Mouse (Mus musculus): ENCODE measurements around the gene Wdr45b.
"Not testable (repeated sequence)": the region's sequence is repeated elsewhere in the genome, so short reads cannot be mapped to it uniquely, and the experiment has no call there.

The Wdr45b gene

DNA sequence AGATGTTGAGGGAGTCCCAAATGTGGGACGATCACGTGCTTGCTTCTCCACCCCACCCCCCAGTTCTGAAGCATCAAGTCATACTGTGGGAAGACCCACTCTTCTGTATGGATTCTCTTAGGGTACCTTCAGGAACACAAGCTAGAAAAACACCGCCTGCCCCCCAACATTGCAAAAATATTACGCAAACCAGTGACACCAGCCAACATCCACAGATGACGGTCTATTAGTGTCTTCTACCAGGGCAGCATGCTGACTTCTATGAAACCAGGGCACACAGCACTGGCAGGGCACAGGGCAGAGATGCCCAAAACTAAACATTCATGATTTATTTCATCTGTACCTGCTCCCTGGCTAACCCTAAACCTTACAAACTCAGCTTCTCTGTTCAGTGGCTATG lies 27.6 kb downstream of the Wdr45b start:
- DNase-seq, result no peak

DNA sequence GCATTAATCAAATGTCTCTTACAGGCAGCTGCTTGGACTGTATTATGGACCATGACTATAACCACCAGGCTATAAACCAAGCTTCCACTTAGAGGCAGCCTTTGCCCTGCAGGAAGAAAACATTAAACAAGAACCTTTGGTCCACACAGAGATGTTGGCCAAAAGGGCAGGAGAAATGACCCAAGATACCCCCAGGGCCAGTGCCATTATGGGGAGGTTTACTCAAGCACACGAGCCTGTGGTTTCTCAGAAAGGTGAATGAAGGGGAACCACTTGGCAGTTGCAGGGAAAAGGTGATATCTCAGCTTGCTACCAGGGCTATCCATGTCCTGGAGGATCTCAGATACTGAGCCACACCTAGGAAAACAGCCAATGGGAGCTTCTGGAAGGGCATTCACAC lies 28.2 kb downstream of the Wdr45b start:
- no peak for DNase-seq

DNA sequence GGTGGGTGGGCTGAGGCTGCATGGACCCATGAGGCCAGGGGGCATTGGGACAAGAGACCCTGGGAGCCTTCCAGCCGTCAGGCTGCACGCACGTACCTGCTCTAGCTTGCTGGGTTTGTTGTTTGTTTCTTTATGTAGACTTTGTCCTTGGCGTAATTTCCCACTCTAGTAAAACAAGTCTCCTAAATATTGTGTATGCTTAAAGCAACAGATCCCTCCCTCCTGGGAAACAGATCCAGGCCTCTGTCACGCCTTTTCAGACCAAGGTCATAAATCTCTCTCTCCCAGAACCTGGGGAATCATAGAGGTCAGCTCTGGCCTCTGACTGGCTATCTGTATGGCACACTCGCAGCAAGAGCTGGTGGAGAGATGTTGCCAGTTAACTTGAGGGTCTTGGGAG lies 46.5 kb downstream of the Wdr45b start:
- DNase-seq, result not testable (repeated sequence)

DNA sequence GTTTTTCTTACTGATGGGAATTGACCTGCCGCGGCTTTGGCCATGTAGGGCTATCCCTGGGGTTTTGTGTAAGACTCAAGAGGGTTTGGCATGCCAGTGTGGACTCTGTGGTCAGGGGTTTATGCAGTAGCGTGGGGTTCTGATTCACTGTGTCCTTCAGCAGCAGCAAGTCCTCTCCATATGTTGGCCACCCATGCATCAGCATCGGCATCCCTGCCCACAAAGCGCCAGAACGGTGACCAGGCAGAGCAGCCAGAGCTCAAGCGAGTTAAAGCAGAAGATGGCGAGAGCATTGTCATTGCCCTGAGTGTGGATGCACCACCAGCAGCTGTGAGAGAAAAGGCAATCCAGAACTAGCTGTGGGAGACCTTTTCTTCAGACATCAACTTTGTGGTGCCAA lies 47.6 kb downstream of the Wdr45b start:
- no peak for DNase-seq

DNA sequence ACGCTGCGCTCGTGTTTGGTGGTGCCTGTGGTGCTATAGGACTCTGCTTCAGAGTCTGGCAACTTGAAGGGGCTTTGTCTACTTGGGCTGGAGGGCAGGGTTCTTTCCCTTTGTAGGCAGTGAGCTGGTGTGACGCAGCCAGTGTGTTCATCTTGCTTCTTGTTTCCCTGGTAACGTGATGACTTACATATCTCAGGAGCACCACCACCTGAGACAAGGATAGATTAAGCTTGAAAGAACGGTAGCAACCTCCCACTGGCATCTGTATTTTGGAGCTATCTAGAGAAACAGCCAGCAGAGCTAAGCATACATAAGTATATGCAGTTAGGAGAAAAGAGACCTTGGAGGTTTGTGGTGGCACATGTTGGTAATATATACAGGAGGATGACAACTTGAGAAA lies 48.9 kb downstream of the Wdr45b start:
- no peak for DNase-seq

DNA sequence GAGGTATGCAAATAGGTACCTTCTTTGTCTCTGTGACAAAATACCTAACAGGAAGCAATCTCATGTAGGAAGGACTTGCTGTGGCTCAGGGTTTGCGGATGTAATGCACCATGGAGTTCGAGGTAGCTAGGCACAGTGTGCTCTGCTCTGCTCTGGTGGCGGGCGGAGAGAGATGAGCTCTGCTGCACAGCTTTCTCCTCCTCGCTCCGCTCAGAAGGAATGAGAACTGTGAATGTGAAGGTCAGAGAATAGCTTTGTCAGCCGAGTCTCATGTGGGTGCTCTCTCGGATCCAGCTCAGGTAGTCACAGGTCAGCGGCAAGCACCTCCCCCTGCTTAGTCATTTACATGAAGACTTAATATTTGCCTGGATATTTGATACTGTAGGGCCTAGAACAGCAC lies 54.0 kb downstream of the Wdr45b start:
- no peak for DNase-seq

DNA sequence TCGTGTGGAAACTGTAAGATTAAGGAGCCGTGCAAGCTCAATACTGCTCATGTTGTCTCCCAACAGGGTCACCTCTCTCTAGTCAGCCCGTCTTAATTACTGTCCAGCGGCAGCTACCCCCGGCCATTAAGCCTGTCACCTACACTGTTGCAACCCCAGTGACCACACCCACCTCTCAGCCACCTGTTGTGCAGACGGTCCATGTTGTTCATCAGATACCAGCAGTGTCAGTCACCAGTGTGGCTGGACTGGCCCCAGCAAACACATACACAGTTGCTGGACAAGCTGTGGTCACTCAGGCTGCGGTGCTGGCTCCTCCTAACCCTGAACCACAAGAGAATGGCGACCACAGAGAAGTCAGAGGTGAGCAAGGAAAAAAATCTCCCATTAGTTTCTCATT lies 55.8 kb downstream of the Wdr45b start:
- DNase-seq, result no peak

DNA sequence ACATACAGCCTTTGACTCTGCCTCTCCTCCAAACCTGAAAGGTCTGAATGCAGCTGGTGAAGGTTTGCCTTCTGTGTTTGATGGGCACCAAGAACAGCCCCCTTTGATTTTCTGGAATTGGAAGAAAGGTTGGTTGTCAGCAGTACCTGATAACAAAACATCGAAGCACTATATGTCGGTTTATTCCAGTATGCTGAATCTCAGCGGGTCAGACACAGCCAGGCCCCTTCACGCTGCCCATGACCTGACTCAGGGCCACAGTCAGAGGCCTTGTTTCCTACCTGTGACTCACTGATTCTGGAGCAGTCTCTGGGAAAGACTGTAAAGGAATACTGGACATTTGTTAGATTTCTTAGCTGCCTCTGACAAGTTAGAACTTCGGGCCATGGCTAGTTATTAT lies 59.5 kb downstream of the Wdr45b start:
- no peak for DNase-seq

DNA sequence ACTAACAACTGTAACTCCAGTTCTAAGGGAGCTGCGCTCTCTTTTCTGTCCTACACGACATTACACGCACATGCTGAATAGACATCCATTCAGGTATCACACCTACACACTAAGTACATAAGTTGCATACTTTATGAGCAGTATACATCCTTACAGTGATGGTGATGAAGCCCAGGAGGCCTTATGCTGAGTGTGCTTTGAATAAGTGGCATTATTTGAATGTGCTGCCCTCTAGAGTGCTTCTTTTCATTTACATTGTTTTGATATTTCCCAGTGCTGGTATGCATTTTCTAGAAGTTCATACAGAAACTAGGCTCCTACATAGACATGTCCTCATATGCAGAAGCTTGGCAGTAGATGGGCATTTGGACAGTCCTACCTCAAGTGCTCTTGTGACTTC lies 64.4 kb downstream of the Wdr45b start:
- DNase-seq, result no peak

DNA sequence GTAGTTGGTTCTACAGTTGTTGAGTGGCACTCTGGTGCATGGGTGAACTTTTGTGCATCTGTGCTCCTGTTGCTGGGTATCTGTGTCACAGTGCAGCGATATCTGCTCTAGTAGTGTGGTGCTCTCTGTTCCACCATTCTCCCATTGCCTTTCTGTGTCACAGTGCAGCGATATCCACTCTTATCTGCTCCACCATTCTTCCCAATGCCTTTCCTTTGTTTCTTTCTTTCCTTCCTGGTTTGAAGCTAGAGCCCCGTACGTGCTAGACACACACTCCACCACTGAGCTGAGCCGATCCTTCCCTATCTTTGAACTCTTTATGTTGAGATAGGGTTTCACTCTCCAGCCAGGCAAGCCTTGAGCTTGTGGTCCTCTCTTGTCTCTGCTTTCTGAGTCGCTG lies 71.3 kb downstream of the Wdr45b start:
- no peak for DNase-seq

DNA sequence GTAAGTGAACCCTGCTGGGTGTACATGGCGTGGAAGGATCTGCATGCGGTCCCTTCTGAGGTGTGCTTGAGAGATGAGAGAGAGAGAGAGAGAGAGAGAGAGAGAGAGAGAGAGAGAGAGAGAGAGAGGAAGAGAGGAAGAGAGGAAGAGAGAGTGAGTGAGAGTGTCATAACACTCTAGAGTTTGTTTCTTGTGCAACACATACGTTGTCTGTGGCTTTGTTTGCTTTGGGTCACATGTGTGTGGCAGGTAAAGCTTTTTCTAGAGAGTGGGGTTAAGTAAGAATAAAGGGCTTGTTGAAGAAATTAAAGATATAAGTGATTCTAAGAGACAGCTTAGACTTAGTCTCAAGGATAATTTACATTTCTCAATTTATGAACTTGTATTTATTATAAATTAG lies 76.2 kb downstream of the Wdr45b start:
- no peak for DNase-seq

DNA sequence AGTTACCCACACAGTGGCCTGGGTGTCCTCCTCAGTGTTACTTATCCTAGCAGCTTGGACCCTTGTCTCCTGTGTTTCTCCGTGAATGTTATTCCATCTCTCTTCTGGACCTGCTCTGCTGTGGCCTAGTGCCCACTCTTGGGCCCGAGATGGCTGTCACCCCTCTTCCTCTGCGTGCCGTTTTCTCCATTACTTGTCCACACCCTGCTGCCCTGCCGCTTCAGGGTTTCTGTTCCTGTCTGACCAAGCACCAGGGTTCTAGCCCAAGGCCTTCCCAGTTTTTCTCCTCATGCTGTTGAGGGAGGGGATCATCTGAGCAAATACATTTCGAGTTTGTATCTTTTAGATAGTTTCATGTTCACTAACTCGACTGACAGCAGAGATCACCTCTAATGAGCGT lies 76.7 kb downstream of the Wdr45b start:
- no peak for DNase-seq

All from thymus, postnatal 25 days (tissue).